Mouse (Mus musculus) megakaryocyte, embryonic 14.5 days (primary cell): ENCODE data around the gene Gm10260.

Experiments
- FLI1 ChIP-seq: IDR thresholded peaks from 2 replicates; pipeline ENCODE4 v1.6.1; 2012; ENCODE audit warnings: low read length, inconsistent platforms, mixed read lengths
- GATA1 ChIP-seq: IDR thresholded peaks from 3 replicates; pipeline ENCODE4 v1.6.1; 2012; ENCODE audit warnings: mixed read lengths, low read length, inconsistent platforms, borderline replicate concordance

DNA sequence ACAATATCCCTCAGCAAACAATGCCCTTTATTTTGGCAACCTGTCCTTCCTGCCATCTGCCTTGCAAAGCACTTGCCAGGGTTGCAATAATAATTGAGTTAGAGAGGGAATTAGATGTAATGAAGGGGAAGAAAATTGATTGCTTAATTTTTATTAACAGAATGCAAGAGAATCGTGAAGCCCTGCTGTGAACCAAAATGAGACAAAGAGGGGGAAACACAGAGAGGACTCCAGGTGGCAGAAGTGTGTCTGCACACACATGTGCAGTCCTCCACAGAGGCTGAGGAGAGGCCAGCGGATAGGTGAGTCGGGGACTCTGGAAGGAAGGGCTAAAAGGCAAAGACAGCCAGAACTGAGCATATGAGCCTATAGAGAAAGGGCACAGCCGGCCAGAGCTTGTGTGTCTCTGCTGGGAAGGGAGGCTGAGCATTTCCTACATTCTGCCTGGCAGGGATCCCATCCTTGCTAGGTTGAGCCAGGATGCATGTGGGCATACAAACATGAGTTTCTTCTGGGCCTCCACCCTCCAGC lies 9.5 kb downstream of the Gm10260 start:
- TF ChIP-seq GATA1: no peak
- TF ChIP-seq FLI1: no peak
